Mouse (Mus musculus) retina, postnatal 1 day (tissue): ENCODE data around the gene Vmn2r55.
"Not testable (repeated sequence)": the region's sequence is repeated elsewhere in the genome, so short reads cannot be mapped to it uniquely, and the experiment has no call there.

Source experiments
- DNase-seq: peaks from one replicate; pipeline ENCODE4 v3.0.0-alpha.2; 2012

Vmn2r55 gene

DNA sequence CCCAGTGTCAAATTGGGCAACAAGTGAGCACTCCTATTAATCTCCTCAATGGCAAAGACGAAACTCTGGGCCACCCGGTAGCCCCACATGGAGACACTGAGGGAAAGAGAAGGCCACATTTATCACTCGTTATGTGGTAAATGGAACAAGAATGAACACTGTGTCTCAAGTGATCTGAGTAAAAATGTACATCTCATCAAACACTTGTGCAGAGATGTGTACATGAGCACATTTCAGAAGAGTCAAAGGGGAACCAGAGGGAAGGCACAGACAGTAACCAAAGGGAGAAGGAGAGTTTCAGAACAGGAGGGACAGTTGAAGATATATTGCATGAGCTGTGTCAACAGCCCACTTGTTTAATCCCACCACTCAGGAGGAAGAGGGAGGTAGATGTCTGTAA, at the start of gene Vmn2r55:
TSS of gene Vmn2r55 (minus strand) at position 101 of the 400 bp plus-strand sequence.
- DNase-seq: not testable (repeated sequence)

DNA sequence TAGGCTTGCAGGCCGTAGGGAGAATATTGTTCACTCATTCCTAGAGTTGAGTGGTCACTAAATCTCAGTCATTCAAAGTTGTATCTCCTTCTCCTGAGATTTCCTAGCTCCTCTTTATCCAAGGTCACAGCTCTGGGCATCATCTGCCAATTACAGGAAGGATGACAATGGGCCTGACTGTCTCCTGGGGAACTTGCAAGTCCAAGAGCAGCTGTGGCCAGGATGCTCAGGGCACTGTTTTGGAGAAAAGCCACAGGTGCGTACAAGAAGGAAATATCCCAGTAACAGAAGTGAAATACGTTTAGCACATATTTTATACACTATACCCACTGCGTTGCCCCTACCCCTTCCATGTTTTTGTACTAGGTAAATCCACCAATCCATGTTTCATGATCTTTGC, 44.6 kb downstream of the Vmn2r55 start, which contains the start of gene Vmn2r54:
TSS of gene Vmn2r54 (minus strand) at position 101 of the 400 bp plus-strand sequence.
- not testable (repeated sequence) for DNase-seq

DNA sequence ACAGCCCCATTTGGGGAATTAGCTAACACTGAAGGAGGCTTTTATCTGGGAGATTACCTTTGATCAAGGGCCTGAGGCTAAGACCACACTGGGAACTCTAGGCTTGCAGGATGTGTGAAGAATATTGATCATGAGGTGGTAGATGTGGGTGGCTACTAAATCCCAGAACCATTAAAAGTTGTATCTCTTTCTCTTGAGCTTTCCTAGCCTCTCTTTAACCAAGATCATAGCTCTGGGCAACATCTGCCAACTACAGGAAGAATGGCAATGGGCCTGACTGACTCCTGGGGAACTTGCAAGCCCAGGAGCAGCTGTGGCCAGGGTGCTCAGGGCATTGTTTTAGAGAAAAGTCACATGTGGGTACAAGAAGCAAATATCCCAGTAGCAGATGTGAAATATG, 76.1 kb downstream of the Vmn2r55 start, which contains the start of gene Vmn2r53:
TSS of gene Vmn2r53 (minus strand) at position 101 of the 400 bp plus-strand sequence.
- DNase-seq: no peak
